Mouse (Mus musculus) thymus, adult 18-20 months (tissue): Measurements from ENCODE around the gene Fbxl18.

Experiments
- DNase-seq, 2 experiments: peaks; one replicate each; pipeline ENCODE4 v3.0.0; 2022; ENCODE audit warnings: mixed read lengths in 2 of 2

Gene Fbxl18

DNA sequence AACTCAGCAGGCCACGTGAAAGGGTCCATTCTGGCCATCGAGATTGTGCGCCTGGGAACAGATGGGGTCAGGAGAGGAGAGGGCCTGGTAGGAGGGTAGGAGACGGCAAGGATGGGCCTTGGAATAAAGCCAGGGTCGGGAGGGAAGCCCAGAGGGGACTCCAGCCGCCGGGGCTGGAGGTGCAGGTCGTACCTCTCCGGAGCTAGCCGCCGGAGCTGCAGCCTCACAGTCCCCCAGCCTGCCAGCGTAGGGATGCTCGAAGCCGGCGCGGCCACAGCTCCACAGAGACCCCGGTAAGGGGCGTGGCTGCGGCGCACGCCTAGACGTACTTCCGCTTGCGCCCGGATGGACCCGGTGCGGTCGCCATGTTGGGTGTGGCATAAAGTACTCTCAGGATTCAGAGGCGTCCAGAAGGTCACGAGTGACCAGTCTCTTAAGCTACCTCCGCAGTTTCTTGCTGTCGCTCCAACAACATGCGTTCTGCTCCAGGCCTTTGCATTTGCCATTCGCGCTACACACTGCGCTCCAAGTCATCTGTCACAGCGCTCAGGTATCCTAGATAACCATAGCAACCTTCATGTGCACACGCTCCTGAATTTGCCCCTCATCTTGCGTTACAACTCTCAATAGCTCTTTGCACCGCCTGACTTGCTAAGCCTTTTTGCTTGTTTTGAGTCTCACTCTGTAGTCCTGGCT is at the start of gene Fbxl18:
Fbxl18 (minus strand) TSS at position 504 of the 696 bp plus-strand sequence.
- DNase-seq: peak; percentile 78 to 80

DNA sequence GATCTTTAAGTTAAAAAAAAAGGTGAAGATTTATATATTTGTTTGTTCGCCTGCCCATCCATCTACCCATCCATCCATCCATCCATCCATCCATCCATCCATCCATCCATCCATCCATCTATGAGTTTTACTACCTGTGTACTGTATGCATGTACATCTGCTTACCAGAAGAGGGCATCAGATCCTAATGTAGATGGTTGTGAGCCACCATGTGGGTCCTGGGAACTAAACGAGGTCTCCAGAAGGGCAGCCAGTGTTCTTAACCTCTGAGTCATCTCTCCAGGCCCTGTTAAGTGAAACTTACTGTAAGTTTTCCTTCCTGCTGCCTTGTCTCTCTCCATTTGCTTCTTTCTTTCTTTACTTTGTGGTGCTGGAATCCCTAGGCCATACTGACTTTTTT is 45.2 kb upstream of the Fbxl18 start:
- no peak for DNase-seq

DNA sequence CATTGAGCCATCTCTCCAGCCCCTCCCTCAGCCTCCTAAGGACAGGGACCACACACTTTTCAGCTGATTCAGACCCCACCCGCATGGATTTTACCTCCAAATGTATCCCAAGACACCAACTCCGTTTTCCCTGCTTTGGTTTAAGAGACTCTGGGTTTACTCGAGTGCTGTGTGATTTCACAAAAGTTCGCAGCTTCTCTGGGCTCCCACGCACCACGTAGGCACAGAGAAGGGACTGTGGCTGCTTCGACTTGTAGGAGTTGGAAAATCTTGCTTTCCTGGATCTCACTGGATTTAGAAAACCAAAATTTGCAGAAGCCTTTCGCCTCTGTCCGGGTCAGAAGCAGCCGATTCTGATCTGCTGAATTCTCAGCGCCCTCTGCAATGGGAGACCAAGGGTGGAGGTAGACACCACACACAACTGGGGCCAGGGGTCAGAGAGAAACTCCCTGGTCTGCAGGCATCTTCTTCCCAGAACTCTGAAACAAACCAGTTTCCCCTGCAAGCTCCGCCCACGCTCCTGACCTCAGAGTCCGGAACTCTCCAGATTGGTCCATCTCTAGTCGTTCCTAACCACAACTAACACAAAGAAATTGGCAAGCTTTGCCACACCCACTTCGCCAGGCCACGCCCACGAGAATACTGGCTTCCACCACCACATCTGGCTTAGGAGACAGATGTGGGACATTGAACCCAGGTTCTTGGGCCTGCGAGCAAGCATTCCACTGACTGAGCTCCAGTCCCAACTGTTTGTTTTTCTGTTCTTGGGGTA is 42.9 kb upstream of the Fbxl18 start:
- DNase-seq: no peak

DNA sequence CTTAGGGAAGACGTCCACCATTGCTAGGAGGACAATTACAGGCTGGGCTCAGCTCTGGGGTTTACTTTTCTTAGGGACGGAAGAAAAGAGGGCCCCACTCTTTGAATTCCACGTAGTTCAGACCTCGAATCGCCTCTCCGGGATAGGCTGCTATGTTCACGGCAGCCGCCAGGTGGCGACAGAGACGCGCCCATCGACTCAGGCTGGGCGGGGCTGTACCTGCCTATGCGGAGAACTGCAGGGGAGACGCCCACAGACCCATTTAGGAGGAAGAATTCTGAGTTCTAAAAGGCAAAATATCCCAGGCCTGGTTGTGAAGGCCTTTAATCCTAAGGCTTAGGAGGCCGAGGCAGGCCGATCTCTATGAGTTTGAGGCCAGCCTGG is 41.1 kb upstream of the Fbxl18 start:
- peak; percentile 58 to 67 for DNase-seq

DNA sequence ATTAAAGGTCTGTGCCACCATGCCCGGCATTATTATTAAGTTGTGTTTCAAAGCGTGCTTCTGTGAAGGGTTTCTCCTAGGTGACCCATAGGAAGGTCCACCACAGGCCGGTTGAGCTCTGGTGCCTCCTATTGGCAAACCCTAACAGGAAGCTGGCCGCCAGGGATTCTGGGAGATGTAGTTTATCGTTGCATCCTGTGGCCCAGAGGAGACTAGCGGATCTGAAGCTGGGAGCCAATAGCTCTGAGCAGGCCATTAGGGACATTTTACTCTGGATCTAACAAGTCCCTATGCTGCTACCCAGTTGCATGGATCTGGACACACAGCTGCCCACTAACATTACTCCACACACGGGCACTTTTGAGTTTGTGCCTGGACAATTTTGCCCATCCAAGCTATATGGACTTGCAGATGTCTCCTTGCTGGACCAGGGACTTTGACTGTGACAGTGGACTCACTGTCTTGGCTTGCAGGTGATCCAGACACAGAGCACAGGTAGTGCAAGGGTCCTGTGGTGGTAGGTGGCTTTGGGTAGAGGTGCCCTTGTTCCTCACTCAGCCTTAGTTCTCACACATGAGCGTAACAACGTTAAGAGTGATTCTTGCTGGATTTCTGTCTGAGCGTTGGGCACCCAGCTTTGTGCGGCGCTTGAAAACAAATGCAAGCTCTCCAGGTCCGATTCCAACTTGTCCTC is 40.6 kb upstream of the Fbxl18 start:
- DNase-seq: peak in 1 of 2 experiments; percentile 53

DNA sequence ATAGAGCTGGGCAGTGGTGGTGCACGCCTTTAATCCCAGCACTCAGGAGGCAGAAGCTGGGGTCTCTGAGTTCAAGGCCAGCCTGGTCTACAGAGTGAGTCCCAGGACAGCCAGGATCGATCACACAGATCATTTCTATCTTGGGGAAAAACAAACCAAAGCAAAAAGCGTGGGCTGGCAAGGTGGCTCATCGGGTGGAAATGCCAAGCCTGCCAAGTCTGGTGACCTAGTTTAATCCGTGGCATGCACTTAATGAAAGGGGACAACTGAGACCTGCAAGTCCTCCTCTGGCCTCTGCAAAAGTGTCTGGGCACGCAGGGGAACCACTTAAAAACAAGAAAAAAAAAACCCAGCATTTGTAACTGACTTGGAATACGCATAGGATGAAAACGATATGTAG is 37.5 kb upstream of the Fbxl18 start:
- no peak for DNase-seq

DNA sequence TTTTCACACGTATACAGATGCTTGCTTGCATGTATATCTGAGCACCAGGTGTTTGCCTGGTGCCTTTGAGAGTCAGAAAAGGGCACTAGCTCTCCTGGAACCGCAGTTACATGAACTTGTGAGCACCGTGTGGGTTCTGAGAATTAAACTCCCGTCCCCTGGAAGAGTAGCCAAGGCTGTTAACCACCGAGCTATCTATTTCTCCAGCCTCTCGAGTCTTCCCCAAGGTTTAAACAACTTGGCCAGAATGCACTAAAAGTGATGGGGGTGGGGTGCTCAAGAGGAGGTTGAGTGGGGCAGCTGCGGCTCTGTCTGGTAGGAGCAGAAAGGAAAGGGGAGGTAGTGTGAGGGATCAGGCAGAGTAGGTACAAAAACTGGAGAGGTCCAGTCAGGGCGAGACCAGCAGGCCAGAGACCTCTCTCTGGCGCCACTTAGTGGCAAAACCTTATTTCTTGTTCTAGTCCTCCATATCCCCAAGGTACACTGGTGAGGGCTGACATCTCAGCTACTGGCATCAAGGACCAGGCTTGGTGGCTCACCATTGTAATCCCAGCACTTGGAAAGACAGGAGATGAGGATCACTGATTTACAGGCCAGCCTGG is 37.0 kb upstream of the Fbxl18 start:
- DNase-seq: peak; percentile 44 to 70

DNA sequence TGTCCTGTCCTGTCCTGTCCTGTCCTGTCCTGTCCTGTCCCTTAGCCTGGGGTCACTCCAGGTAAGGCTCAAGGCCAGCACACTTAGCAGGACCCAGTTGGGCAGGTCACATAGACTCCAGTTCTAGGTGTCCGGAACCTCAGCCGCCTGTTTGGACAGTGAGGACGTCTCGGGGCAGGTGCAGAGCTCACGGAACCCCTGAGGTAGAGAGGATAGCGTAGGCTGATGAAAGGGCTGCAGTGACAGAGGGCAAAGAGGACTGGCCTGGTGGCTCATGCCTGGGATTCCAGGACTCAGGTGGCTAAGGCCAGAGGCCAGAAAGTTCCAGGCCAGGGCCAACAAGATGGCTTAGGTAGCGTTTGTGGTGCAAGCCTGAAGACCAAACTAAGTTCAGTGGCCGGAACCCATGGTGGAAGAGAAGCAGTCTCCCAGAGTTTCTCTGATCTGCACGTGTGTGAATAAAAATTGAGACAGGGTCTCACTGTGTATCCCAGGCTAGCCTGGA is 36.1 kb upstream of the Fbxl18 start:
- DNase-seq: no peak

DNA sequence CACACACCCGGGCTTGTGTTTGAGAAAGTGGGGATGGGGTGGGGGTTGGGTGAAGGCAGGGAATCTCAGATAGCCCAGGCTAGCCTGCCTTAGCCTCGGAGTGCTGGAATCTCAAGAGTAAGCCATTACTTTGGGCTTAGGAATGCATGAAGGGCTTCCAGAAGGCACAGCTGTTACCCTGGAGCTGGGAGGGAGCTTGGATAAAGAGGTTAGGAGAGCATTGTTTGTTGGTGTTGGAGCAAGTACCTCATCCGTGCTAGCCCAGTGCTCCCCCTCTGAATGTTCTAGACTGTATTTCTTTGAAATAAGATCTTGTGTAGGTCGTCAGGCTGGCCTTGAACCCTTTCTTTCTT is 34.2 kb upstream of the Fbxl18 start:
- DNase-seq: no peak

DNA sequence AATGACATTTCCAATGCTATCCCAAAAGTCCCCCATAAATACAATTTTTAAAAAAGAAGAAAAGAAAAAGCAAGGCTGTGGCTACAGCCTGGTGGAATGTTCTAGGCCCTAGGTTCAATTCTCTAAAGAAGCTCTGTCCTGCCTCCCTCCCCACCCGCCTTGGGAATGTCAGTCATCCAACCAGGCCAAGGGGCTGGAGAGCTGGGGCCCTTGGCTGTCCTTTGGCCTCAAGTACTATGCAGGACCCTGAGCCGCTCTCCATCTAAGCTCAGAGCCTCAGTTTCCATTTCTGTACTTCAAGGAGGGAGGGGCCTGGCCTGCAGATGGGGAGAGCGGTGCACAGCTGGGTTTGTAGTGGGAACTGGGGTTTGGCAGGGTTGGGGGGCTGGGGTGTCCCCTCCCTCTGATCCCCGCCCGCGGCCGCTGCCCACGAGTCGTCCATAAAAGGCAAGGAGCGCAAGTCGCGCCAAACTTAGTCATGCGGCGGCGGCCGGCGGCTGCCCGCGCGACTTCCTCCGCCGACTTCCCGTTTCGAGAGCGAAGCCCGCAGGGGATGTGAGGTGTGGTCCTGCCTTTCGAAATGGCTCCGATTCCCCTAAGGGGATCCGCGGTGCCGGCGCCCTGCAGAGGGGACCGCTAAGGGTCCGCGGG is 33.7 kb upstream of the Fbxl18 start:
- DNase-seq: peak; percentile 76 to 83

DNA sequence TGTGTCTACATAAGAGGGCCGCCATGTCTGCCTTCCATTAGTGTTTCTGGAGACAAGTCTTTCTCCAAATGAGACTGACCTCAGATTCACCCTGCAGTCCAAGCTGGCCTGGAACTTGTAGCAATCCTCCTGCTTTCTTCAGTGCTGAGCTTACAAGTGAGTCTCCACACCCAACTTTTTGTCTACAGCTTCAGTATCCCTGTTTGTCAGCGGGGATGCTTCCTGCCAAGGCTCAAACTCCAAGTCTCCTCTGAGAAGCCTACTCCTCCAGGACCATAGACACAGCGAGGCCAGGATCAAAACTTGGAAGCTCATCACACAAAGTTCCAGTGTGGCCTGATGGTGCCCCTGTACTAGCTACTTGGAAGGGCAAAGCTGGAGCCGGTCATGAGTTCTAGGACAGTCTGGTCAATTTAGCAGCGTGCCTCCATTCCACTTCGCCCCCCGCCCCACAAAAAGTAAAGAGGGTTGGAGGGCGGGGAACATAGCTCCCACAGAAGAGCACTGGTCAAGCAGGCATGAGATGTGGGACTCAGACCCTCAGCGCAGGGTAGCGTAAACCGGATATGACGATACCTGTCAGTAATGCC is 32.2 kb upstream of the Fbxl18 start:
- no peak for DNase-seq

DNA sequence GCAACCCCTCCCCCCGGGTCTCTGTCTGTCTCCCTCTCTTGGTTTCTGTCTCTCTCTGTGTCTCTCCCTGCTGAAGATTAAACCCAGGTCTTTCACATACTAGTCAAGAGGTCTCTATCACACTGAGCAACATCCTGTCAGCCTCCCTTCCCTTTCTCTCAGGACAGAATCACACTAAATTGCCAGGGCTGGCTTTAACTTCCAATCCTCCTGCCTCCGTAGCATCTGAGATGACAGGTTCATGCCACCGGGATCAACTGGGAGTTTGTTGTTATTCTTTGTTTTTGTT is 31.7 kb upstream of the Fbxl18 start:
- no peak for DNase-seq

DNA sequence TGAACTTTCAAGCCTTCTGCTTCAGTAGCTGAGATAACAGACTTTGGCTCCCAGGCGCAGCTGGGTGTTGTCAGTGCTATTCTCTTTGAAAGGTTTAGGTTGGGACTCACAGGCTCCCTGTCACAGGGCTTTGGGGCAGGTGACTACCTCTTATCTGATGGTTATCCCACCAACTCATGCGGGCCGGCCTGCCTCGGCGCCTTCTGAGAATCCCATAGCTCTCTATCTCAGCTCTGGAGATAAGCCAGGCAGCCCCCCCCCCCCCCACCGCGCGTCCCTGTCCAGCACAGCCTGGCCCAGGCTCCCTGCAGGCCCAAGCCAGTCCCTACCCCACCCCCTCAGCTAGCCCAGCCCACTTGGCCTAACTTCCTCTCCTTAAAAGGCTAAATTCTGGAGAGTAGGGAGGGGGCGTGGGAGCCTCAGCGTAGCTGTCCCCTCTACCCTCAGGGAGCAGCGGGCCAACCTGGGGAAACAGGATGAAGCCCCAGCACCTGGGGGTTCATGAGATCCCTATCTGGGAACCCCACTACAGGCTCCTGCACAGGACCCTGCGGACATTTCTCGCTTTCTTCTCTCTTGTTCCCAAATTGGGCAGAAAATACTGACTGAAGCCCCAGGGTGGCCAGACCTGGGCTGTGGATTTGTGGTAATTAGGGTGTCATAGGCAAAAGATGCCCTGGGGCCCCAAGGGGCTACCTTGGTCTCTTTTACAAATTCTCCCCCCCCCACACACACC is 31.2 kb upstream of the Fbxl18 start:
- no peak for DNase-seq

DNA sequence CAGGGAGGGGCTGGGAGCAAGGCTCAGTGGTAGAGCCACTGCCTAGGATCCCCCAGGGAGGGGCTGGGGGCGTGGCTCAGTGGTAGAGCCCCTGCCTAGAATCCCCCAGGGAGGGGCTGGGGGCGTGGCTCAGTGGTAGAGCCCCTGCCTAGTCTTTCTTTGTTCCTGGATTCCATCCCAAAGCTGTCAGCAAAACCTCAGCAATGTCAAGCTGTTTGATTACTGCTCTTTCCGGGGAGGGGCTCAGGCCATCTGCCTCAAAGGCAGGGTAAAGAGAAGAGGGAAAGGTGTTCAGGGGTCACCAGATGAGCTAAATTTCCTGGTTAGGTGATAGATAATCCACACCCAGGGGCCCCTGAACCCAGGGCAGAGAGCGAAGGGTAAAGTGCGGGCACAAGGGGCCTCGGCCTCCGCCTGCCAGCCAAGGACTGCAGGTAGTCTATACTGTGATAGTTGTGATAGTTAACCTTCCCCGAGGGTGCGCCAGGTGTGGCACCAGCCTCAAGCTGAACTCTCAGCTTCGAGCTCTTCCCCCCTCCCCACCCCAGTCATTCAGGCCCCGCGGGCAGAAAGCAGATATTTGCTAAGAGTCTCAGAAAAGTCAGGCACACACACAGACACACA is 29.2 kb upstream of the Fbxl18 start:
- DNase-seq: no peak

DNA sequence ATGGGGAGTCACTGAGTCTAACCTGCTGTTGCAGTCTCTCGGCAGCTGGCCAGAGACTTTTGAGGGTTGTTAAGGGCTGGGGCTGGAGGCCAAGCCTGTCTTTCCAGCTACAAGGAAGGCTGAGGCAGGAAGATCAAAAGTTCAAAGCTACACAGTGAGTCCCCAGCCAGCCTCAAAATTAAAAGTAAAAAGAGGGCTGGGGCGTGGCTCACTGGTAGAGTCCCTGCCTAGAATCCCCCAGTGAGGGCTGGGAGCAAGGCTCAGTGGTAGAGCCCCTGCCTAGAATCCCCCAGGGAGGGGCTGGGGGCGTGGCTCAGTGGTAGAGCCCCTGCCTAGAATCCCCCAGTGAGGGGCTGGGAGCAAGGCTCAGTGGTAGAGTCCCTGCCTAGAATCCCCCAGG is 28.6 kb upstream of the Fbxl18 start:
- DNase-seq: no peak

DNA sequence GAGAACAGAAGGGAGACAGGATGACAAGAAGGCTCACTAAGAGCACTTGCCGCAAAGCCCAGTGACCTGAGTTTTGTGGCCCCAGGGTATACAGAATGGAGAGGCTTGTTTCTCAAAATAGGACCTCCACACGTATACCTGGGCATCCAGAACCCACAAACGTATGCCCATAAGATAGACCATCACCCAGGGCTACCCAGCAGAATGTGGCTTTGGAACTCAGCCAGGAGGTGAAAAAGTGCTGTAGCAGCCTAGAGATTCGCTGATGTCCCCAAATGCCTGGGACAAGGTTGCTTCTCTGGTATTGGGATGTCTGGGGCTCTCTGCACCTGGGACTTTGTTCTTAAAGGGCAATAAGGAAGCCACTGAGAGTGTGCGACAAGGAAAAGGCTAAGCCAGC is 27.0 kb upstream of the Fbxl18 start:
- DNase-seq: no peak

DNA sequence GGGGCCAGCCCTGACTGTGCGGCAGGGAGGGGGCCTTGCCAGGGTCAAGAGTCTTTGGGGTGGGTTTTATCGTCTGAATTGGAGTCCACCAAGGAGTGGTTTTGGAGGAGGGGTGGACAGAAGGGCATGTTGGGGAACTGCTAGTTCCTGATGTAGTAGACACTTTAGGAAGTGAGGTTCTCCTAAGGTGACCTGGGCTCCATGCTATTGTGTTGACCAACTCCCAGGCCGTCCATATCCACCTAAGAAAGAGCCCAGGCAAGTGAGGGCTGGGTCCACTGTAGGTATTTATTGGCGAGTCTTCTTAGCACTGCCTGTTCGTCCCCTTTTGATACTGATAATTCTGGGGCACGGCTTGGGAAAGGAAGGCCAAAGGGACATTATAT is 25.8 kb upstream of the Fbxl18 start:
- DNase-seq: no peak

DNA sequence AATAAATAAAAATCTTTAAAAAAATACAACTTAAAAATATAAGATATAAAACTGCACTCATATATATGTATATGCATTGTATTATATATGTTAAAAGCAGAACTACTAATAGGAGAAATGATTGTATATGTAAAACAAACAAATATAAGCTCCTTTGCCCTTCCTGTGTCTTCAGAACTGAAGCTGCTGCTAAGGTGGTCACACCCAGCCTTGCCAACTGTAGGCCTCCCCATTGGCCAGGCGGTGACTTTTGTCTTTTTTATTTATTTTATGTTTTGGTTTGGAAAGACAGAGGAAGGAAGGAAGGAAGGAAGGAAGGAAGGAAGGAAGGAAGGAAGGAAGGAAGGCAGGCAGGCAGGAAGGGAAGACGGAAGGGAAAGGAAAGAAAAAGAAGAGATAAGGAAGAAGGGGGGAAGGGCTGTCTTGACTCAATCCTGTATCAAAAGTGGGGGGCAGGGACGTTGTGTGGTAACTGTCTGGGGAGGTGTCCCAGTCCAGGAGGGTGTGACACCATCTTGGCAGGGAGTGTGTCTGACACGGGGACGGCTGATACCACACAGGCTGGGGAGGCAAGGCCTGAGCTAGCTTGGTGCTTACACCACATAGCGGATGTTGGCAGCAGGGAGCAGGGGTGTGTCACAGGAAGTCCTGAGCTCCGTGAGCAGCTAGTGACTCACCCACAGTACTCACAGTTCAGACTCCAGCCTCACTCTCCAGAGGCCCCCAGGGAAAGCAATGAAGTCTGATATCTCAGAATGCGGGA is 25.3 kb upstream of the Fbxl18 start:
- DNase-seq: peak; percentile 83 to 88

DNA sequence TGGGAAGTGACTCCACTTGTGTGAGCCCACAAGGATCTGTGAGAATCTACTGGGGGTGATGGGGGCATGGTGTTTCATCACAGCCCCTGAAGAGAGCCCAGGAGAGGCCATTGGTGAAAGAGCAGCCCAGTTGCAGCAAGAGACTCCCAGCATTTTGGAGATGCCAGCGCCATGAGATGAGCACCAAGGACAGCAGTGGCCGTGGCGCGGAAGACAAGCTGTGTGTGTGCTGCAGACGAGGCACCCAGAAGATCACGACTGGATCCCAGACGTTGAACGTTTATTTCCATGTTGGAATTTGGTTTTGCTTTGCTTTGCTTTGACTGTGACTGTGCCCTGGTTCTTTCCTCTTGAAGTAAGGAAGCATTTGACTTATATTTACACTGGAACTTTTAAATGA is 22.2 kb upstream of the Fbxl18 start:
- no peak for DNase-seq

DNA sequence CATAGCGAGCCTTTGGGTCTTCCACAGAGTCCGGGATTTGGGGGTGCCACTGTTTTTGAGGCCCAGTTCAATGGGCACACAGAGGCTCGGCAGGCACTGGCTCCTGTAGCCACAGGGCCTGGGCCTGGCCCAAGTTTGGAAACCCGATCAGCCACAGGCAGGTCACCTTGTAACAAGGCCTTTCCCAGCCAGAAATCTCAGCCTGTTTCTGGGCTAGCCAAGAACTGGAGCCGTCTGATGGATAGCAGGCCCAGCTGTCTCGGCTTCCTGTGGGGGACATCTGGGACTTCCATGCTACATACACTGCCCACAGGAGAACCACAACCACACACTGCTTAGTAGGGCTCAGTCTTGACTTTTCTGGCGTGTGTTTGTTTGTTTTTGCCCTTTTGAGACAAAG is 21.4 kb upstream of the Fbxl18 start:
- DNase-seq: no peak

DNA sequence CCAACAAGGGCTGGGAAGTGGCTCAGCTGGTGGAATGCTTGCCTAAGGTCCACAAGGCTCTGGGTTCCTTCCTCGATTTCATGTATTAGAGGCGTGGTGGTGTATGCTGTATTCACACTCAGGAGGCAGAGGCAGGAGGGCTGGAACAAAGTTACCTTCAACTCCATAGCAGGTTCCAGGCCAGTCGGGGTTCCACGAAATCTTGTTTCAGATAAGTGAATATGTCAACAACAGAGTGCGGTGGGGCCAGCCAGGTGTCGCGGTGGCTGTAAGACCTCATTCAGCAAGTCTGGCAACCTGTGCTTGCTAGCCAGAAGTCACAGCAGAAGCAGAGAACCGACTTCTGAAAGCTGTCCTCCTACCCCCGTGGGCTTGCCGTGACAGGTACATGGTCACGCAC is 20.0 kb upstream of the Fbxl18 start:
- DNase-seq: no peak
